Mouse (Mus musculus) stomach, embryonic 16.5 days (tissue): ENCODE data around the gene Rras2. TPM values are rescaled to one million over a fixed set of nuclear protein-coding genes. Genes with fewer than 3 reads are reported as not detected.
A peak's percentile ranks its signal among the peaks of the same experiment; 100 is the strongest.

Experiments used
- ATAC-seq: fragments of 200-750 bp; cut with Nextera tagmentation; 2 replicates; pipeline ENCODE4 v1.8.0; 2017; ENCODE audit warnings: moderate number of reproducible peaks, moderate TSS enrichment; ENCODE audit not compliant: insufficient read depth, low FRiP score
- H3K27ac ChIP-seq: fragments of 300-500 bp; sonication (generic); 2 replicates; pipeline ENCODE4 v1.5.1; 2014; ENCODE audit warnings: low read length
- H3K27me3 ChIP-seq: fragments of 300-500 bp; sonication (generic); 2 replicates; pipeline ENCODE4 v1.6.1; 2014; ENCODE audit warnings: low read length, control low read depth, mixed read lengths; ENCODE audit not compliant: control insufficient read depth, insufficient read depth
- H3K36me3 ChIP-seq: fragments of 300-500 bp; sonication (generic); 2 replicates; pipeline ENCODE4 v1.6.1; 2014; ENCODE audit warnings: low read length; ENCODE audit not compliant: control insufficient read depth, insufficient read depth
- H3K4me1 ChIP-seq: fragments of 300-500 bp; sonication (generic); 2 replicates; pipeline ENCODE4 v1.6.1; 2014; ENCODE audit warnings: low read length, control low read depth, mixed read lengths; ENCODE audit not compliant: control insufficient read depth, insufficient read depth
- H3K4me2 ChIP-seq: fragments of 300-500 bp; sonication (generic); 2 replicates; pipeline ENCODE4 v1.6.1; 2014; ENCODE audit warnings: low read depth, low read length, mixed read lengths
- H3K4me3 ChIP-seq: fragments of 300-500 bp; sonication (generic); replicated peaks from 2 replicates; pipeline ENCODE4 v1.5.1; 2014; ENCODE audit warnings: mild to moderate bottlenecking, low read length
- H3K9ac ChIP-seq: fragments of 300-500 bp; sonication (generic); 2 replicates; pipeline ENCODE4 v1.6.1; 2014; ENCODE audit warnings: low read length
- H3K9me3 ChIP-seq: fragments of 300-500 bp; sonication (generic); replicated peaks from 2 replicates; pipeline ENCODE4 v1.6.1; 2016; ENCODE audit warnings: low read length, control low read depth; ENCODE audit not compliant: control insufficient read depth
- WGBS: fragments of 180-500 bp; shearing (Covaris S2); extraction: QIAGEN DNeasy Blood & Tissue Kit; methylation state at CpG from one replicate; pipeline ENCODE4 v1.1.7; 2014; 5-methylcytosine and 5-hydroxymethylcytosine counted together
- polyA plus RNA-seq: library from polyadenylated mRNA; unstranded; fragments of >200 nt; fragmentation: Nextera tagmentation; extraction: Ambion mirVana; gene quantifications from 2 replicates; pipeline ENCODE4 v1.2.1, GENCODE M21; 2015

The Rras2 gene
- polyA plus RNA-seq, 1 experiment from 2014 or later: 22.9 TPM

DNA sequence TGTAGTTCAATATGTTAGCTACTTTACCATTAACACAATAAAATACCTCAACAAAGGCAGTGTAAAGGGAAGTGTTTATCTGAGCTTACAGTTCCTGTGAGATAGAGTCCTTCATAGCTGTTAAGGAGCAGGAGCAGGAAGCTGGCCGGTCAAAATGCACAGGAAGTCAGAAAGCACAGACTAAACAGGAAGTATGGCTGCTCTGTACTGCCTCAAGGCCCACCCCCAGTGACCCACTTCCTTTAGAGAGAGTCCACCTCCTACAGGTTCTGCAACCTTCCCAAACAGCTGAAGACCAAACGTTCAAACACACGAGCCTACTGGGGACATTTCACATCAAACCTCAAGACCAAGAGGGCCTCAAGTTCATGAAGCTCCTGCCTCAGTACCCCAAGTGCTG is 28.3 kb upstream of the Rras2 start:
- H3K4me1 ChIP-seq: no peaks in the 10 kb centered on the region
- no peaks in the 10 kb centered on the region for H3K36me3 ChIP-seq
- no peak for ATAC-seq
- H3K9me3 ChIP-seq: no peaks in the 10 kb centered on the region
- no peak overlapping the region for H3K4me2 ChIP-seq
- H3K27ac ChIP-seq: no peak overlapping the region
- no peaks in the 10 kb centered on the region for H3K27me3 ChIP-seq
- 68% methylated on average over 3 of the region's 3 CpGs for WGBS
- H3K4me3 ChIP-seq: no peak overlapping the region
- H3K9ac ChIP-seq: no peak overlapping the region

DNA sequence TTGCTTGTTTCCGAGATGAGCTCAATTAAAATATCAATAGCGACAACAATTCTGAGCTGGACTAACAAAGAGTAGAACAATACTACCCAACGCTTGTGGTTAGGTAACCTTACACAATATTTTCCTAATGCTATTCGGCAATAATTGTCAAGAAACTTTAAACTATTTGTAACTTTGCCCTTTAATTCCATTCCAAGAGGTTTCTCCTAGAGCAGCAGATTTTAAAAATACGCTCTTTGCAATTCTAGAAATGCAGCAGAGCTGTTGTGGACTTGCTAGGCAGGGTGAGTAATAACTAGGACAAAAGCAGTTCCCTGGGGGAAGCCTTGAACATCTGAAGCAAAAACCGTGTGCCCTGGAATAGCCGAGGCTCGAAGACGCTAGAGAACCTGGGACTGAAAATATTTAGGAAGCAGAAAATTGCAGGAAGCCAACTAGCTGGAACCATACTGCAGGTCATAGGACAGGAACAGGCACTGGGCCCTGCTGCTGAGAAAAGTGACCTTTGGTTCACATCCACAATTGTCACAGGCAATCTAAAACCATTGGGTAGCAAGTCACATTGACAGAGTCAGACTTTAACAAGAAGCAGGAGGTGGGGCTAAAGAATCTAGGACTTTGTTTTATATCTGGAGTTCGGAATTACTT is 24.7 kb upstream of the Rras2 start:
- Histone ChIP-seq H3K36me3 (no peaks in the 10 kb centered on the region), H3K4me1 (no peaks in the 10 kb centered on the region), H3K9me3 (no peaks in the 10 kb centered on the region), H3K27me3 (no peaks in the 10 kb centered on the region), H3K4me2 (no peak overlapping the region), H3K4me3 (no peak overlapping the region), H3K9ac (no peak overlapping the region), H3K27ac (no peak overlapping the region)
- 75% methylated on average over 10 of the region's 10 CpGs for whole genome bisulfite sequencing
- ATAC-seq: no peak

DNA sequence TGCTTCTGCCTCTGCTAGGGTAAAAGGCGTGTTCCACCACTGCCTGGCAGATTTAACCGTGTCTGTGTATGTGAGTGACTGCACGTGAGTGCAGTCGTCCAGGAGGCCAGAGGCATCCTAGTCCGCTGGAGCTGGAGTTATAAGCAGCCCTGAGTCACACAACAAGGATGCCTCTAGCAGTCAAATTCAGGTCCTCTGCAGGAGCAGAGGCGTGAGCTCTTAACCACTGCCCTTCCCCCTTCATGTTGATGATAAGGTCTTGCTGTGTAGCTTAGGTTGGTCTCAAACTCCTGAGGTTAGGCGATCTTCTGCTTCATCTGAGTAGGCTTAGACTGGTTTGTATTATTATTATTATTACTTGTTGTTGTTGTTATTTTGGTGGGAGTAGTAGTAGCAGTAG is 22.4 kb upstream of the Rras2 start:
- Histone ChIP-seq H3K36me3 (no peaks in the 10 kb centered on the region), H3K4me2 (no peak overlapping the region), H3K9me3 (no peaks in the 10 kb centered on the region), H3K4me1 (no peaks in the 10 kb centered on the region), H3K27me3 (no peaks in the 10 kb centered on the region), H3K9ac (no peak overlapping the region), H3K4me3 (no peak overlapping the region), H3K27ac (no peak overlapping the region)
- no peak for ATAC-seq
- 77% methylated on average over 7 of the region's 7 CpGs for WGBS

DNA sequence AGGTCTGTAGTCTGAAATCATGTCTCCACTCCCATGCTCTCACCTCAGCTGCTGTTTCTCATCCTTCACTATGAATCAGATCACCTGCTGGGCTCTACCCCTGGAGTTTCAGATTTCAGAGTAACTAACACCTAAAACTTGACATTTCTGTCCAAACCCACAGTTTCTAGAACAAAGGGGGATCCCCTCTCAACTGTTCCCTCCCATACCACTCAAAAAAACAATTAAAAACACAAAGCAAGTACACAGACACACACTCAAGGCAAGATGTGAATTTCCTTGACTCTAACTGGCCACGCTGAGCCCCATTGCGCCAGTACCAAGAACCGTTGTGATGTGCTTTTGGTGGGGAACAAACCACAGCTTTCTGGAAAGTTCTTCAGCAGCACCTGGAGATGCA is 21.8 kb upstream of the Rras2 start:
- Histone ChIP-seq H3K36me3 (no peaks in the 10 kb centered on the region), H3K4me1 (no peaks in the 10 kb centered on the region), H3K4me3 (no peak overlapping the region), H3K27ac (no peak overlapping the region), H3K4me2 (no peak overlapping the region), H3K9ac (no peak overlapping the region), H3K27me3 (no peaks in the 10 kb centered on the region), H3K9me3 (no peaks in the 10 kb centered on the region)
- ATAC-seq: no peak
- WGBS: 90% methylated on average over 3 of the region's 3 CpGs

DNA sequence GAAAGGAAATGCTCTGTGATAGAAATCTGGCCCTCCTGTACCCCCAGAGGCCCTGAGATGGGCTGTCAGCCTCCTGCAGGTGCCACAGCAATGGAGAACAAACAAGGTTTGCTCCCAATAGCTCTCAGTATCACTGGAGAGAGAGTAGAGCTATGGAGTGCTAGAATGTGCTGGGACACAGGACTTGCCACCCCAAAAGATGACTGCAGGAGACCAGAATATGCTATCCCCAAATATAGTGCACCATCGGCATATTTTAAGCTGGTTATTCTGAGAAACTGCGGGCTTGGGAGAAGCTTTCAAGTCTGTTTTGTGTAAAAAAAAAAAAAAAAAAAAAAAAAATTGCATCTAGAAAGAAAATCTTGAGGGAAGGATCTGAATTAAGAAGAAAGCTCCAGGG is 20.7 kb upstream of the Rras2 start:
- no peaks in the 10 kb centered on the region for H3K9me3 ChIP-seq
- no peaks in the 10 kb centered on the region for H3K36me3 ChIP-seq
- no peak overlapping the region for H3K27ac ChIP-seq
- H3K4me3 ChIP-seq: no peak overlapping the region
- no peak overlapping the region for H3K4me2 ChIP-seq
- no peak for ATAC-seq
- no peaks in the 10 kb centered on the region for H3K4me1 ChIP-seq
- 94% methylated on average over 2 of the region's 2 CpGs for WGBS
- no peaks in the 10 kb centered on the region for H3K27me3 ChIP-seq
- H3K9ac ChIP-seq: no peak overlapping the region

DNA sequence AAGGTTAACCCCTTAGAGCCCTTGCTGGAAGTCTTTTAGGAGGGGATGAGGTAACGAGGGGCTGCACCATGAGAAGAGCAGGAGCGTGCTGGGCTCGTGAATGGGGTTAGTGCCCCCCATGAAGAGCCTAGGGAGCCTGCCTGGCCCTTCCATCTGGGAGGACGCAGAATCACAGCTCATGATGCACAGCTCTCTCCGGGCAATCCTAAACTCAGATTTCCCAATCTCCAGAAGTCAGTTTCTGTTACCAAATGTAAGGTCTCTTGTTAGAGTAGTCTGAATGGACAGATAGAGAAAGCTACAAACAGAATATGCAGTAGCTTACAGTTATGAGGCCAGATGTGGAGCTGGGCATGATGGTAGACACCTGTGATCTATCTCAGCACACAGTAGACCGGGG is 17.6 kb upstream of the Rras2 start:
- H3K4me3 ChIP-seq: no peak overlapping the region
- H3K36me3 ChIP-seq: no peaks in the 10 kb centered on the region
- WGBS: 32% methylated on average over 6 of the region's 6 CpGs
- no peaks in the 10 kb centered on the region for H3K4me1 ChIP-seq
- H3K9me3 ChIP-seq: no peaks in the 10 kb centered on the region
- H3K27ac ChIP-seq: no peak overlapping the region
- no peak overlapping the region for H3K9ac ChIP-seq
- H3K27me3 ChIP-seq: no peaks in the 10 kb centered on the region
- no peak for ATAC-seq
- H3K4me2 ChIP-seq: no peak overlapping the region

DNA sequence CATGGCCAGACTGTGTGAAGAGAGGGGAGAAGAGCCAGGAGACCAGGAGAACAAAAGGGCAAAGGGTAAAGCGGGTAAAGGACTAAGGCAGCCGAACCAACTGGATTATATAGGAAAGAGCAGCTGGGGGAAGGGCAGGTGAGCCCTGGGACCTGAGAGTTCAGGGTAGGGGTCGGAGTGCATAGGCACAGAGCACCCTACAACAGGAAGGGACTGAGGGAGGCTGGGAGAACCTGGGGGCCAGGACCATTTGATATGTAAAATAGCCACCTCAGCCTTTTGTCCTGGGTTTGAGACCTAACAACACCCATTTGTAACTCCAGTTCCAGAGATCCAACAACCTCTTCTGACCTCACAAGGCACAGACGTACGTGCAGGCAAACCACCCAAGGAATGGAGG is 16.4 kb upstream of the Rras2 start:
- 30% methylated on average over 5 of the region's 5 CpGs for WGBS
- H3K36me3 ChIP-seq: no peaks in the 10 kb centered on the region

DNA sequence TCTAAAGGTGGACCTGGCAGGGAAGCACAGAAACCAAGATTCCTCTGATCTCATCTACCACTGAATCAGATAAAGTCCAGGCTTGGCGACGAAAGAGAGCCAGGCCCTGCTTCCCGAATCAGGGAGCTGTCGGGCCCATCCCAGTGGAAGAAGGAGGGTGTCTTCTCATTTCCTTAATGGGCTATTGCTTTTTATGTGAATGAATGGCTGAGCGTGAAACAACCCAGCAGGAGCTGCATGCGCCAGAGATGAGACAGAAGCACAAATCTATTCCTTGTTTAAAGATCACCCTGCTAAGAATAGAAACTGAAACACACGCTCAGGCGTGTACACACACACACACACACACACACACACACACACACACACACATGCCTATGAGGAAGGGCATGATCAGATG is 14.7 kb upstream of the Rras2 start:
- H3K4me2 ChIP-seq: no peak overlapping the region
- no peak overlapping the region for H3K9ac ChIP-seq
- H3K27me3 ChIP-seq: no peaks in the 10 kb centered on the region
- no peaks in the 10 kb centered on the region for H3K36me3 ChIP-seq
- 49% methylated on average over 8 of the region's 8 CpGs for WGBS
- H3K9me3 ChIP-seq: no peaks in the 10 kb centered on the region
- no peak overlapping the region for H3K4me3 ChIP-seq
- no peaks in the 10 kb centered on the region for H3K4me1 ChIP-seq
- H3K27ac ChIP-seq: no peak overlapping the region
- no peak for ATAC-seq

More for the DNA sequence above, 16.4 kb upstream of the Rras2 start:
- no peaks in the 10 kb centered on the region for H3K4me1 ChIP-seq
- H3K9me3 ChIP-seq: no peaks in the 10 kb centered on the region
- H3K27ac ChIP-seq: no peak overlapping the region
- no peak for ATAC-seq
- no peak overlapping the region for H3K4me2 ChIP-seq
- no peak overlapping the region for H3K9ac ChIP-seq
- H3K27me3 ChIP-seq: no peaks in the 10 kb centered on the region
- H3K4me3 ChIP-seq: no peak overlapping the region

DNA sequence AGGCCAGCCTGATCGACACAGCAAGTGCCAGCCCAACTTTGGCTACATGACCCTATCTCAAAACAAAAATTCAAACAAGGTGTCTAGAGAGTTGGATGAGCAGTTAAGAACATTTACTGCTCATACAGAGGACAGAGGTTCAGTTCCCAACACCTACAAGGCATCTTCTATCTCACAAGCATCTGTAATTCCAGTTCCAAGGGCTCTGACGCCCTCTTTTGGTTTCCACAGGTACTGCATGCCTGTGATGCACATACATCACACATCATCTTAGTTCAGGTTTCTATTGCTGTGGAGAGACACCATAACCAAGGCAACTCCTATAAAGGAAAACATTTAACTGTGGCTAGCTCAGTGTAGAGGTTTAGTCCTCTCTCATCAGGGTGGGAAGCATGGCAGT is 11.7 kb upstream of the Rras2 start:
- WGBS: 49% methylated on average over 2 of the region's 2 CpGs

DNA sequence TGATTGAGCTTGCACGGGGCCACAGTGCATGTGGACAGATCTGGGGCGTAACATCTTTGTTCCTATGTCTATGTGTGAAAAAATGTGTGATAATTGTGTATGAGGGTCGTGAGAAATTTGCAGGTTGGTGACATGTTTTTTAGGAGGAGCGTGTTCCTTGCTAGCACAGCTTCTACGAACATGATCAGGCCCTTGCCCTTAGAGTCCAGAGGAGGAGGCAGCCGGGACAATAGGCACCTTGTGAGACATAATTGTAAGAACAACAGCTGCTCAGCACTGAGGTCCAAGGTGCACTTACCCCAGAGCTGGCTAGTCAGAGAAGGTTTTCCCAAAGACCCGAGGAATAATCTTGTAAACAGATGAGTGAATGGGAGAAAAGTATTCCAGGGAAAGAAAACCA is 599 bp upstream of the Rras2 start:
- Histone ChIP-seq H3K4me1 (peaks cover 9% of the 10 kb centered on the region), H3K36me3 (no peaks in the 10 kb centered on the region), H3K4me2 (peak overlapping the region; percentile 85), H3K27me3 (no peaks in the 10 kb centered on the region), H3K27ac (no peak overlapping the region), H3K4me3 (peak overlapping the region; percentile 86), H3K9me3 (no peaks in the 10 kb centered on the region), H3K9ac (no peak overlapping the region)
- WGBS: 42% methylated on average over 7 of the region's 7 CpGs
- no peak for ATAC-seq

More for the DNA sequence above, 11.7 kb upstream of the Rras2 start:
- no peaks in the 10 kb centered on the region for H3K36me3 ChIP-seq
- H3K27ac ChIP-seq: no peak overlapping the region
- no peak overlapping the region for H3K9ac ChIP-seq
- H3K4me3 ChIP-seq: no peak overlapping the region
- H3K4me1 ChIP-seq: no peaks in the 10 kb centered on the region
- H3K4me2 ChIP-seq: no peak overlapping the region
- H3K27me3 ChIP-seq: no peaks in the 10 kb centered on the region
- ATAC-seq: no peak
- no peaks in the 10 kb centered on the region for H3K9me3 ChIP-seq
